In the genomic region with DNA sequence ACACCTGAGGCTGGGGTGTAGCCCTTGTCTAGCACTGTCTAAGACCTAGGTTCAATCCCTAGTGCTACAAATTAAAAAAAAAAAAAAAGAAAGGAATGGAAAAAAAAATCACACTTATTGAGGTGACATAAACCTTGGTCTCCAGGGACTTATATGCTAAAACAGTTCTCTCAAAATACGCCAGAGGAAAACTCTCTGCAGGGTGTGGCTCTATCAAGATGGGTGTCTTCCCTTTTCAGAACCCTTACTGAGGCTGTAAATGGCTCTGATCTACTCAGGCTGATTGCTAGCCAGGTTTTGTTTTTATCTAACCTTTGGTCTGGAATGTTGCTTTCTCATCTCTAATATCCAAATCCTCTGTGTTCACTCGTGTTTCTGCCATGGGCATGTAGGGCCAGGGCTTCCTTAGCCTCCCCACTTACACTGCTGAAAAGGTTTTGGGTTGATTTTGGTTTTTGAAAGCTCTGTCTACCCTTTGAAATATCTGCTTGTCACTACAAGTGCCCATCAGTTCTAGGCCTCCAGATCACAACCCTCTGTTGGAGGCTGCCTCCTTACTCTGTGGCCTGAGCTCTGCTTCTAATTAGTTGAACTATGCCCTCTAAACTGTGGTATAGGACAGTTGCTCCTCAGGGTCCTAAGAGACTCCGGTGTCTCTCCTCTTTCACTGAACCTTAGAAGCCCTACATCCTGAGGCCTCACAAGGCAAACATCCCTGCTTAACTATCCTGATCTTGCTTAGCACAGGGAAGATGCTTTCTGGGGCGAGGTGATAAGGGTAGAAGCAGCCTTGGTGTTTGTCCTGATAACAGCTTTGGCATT, we compare ENCODE assay signal across 8 mouse cellular contexts. TPM values are rescaled to one million over a fixed set of nuclear protein-coding genes. Genes with fewer than 3 reads are reported as not detected.
DNase-seq lines count a peak whose midpoint lies in the region; ATAC-seq and TF ChIP-seq lines count a peak whose summit lies in the region.

No protein-coding gene starts in this region.

- WGBS in limb, embryonic 10.5 days = 55% methylated on average over 4 of the region's 4 CpGs
- 29% methylated on average over 4 of the region's 4 CpGs for WGBS in small intestine, adult 2 months

- peaks cover 29% of the 10 kb centered on the region for H3K4me1 ChIP-seq in limb, embryonic 10.5 days
- H3K4me1 ChIP-seq in small intestine, adult 2 months (ENCODE audit: control insufficient read depth, insufficient read depth, insufficient read length, low read length) = peaks cover 28% of the 10 kb centered on the region

- no peak for TF ChIP-seq POLR2A in small intestine, adult 2 months (IDR thresholded peaks at IDR 0.05; ENCODE audit: low read depth, low read length)

- peaks cover 36% of the 10 kb centered on the region for H3K36me3 ChIP-seq in limb, embryonic 10.5 days
- H3K36me3 ChIP-seq in small intestine, adult 2 months (ENCODE audit: control insufficient read depth, insufficient read depth, low read length) = peaks cover 23% of the 10 kb centered on the region

- no peaks in the 10 kb centered on the region for H3K27me3 ChIP-seq in limb, embryonic 10.5 days (ENCODE audit: low read depth, poor library complexity, severe bottlenecking)
- no peaks in the 10 kb centered on the region for H3K27me3 ChIP-seq in small intestine, adult 2 months (ENCODE audit: control insufficient read depth, insufficient read depth, low read length)

- TF ChIP-seq CTCF in small intestine, adult 2 months (IDR thresholded peaks at IDR 0.05; ENCODE audit: extremely low read depth, insufficient read length, insufficient replicate concordance, low read depth, low read length) = no peak

- peak overlapping the region; percentile 89; the same call in 1 of the 2 replicates for H3K27ac ChIP-seq in limb, embryonic 10.5 days
- peak overlapping the region; percentile 96 for H3K27ac ChIP-seq in small intestine, adult 2 months (ENCODE audit: insufficient read depth, low read depth, low read length)

- peak; percentile 53 for DNase-seq in kidney, adult 18-20 months
- DNase-seq in kidney, postnatal 4 days = no peak
- DNase-seq in limb, embryonic 10.5 days (ENCODE audit: low spot score) = no peak
- no peak for DNase-seq in cerebellum, postnatal 10 days
- DNase-seq in layer of hippocampus, adult 9-11 months = no peak
- DNase-seq in cerebellum, adult 9-11 months = no peak

- peak overlapping the region; percentile 89; the same call in 1 of the 2 replicates for H3K4me3 ChIP-seq in limb, embryonic 10.5 days
- peak overlapping the region; percentile 37 for H3K4me3 ChIP-seq in small intestine, adult 2 months (ENCODE audit: low read depth, low read length)

- peak; percentile 58 for ATAC-seq in erythroblast, adult 5-6 weeks (replicated peaks; ENCODE audit: low FRiP score, poor library complexity, severe bottlenecking)

- H3K9me3 ChIP-seq in limb, embryonic 10.5 days (replicated peaks) = no peaks in the 10 kb centered on the region

RNA-seq across cellular contexts. Expression of gene Snrpd3, which starts 1.9 kb away (rescaled TPM):
- 13.4 and 19.6 TPM in 2 replicates for total RNA-seq in erythroblast, adult 5-6 weeks (2015; ENCODE audit: low replicate concordance)
- 17.9 and 18.8 TPM in 2 replicates for total RNA-seq in erythroblast, adult 5-6 weeks (2017; ENCODE audit: low replicate concordance)
- 255 and 295 TPM in 2 replicates for polyA plus RNA-seq in limb, embryonic 10.5 days (2016; fragmentation: Nextera tagmentation; extraction: Ambion mirVana)
- polyA plus RNA-seq in small intestine, adult 2 months (2012; rRNA removed) = 5.2 and 7.4 TPM in 2 replicates

RNA-seq across cellular contexts. Expression of gene Gucd1, which starts 2.3 kb away (rescaled TPM):
- 94.3 and 113 TPM in 2 replicates for total RNA-seq in erythroblast, adult 5-6 weeks (2015; ENCODE audit: low replicate concordance)
- total RNA-seq in erythroblast, adult 5-6 weeks (2017; ENCODE audit: low replicate concordance) = 180 and 191 TPM in 2 replicates
- polyA plus RNA-seq in limb, embryonic 10.5 days (2016; fragmentation: Nextera tagmentation; extraction: Ambion mirVana) = 26.1 and 32.3 TPM in 2 replicates
- 111 and 261 TPM in 2 replicates for polyA plus RNA-seq in small intestine, adult 2 months (2012; rRNA removed)

RNA-seq across cellular contexts. Expression of gene Lrrc75b, which starts 44.7 kb away (rescaled TPM):
- not detected in 2 replicates for total RNA-seq in erythroblast, adult 5-6 weeks (2015; ENCODE audit: low replicate concordance)
- not detected in 2 replicates for total RNA-seq in erythroblast, adult 5-6 weeks (2017; ENCODE audit: low replicate concordance)
- 0.74 and 0.93 TPM in 2 replicates for polyA plus RNA-seq in limb, embryonic 10.5 days (2016; fragmentation: Nextera tagmentation; extraction: Ambion mirVana)
- 1.8 and 1.9 TPM in 2 replicates for polyA plus RNA-seq in small intestine, adult 2 months (2012; rRNA removed)

RNA-seq across cellular contexts. Expression of gene Ggt1, which starts 46.0 kb away (rescaled TPM):
- total RNA-seq in erythroblast, adult 5-6 weeks (2015; ENCODE audit: low replicate concordance) = 1.3 and 3.6 TPM in 2 replicates
- total RNA-seq in erythroblast, adult 5-6 weeks (2017; ENCODE audit: low replicate concordance) = not detected in 2 replicates
- polyA plus RNA-seq in limb, embryonic 10.5 days (2016; fragmentation: Nextera tagmentation; extraction: Ambion mirVana) = 1.3 and 2.3 TPM in 2 replicates
- polyA plus RNA-seq in small intestine, adult 2 months (2012; rRNA removed) = 454 and 722 TPM in 2 replicates

Comparison
In these comparisons a context has a peak if more than half of its experiments do, and no peak if none do; other contexts are left out.
1. RNA of gene Snrpd3, which starts 1.9 kb away (polyA plus RNA-seq): 255 to 295 TPM in limb, embryonic 10.5 days; 5.2 to 7.4 TPM in small intestine, adult 2 months; every median in the first group is over 10 times any median in the second.